Mouse (Mus musculus) embryonic fibroblast, embryonic 13.5 days (primary cell): Measurements from ENCODE around the gene Ephb2. TPM values are rescaled to one million over a fixed set of nuclear protein-coding genes. Genes with fewer than 3 reads are reported as not detected.

Experiments used
- H3K27ac ChIP-seq: 2 replicates; pipeline ENCODE4 v1.5.1; 2012; ENCODE audit warnings: low read length, control low read depth, inconsistent platforms; ENCODE audit not compliant: insufficient read depth
- H3K4me1 ChIP-seq: 2 replicates; pipeline ENCODE4 v1.6.1; 2011; ENCODE audit warnings: low read length; ENCODE audit not compliant: control insufficient read depth, insufficient read depth
- H3K4me3 ChIP-seq: 2 replicates; pipeline ENCODE4 v1.5.1; 2011; ENCODE audit warnings: mild to moderate bottlenecking, control low read depth, low read length; ENCODE audit not compliant: insufficient read depth
- CTCF ChIP-seq: IDR thresholded peaks from 2 replicates; pipeline ENCODE4 v1.5.1; 2011; ENCODE audit warnings: mild to moderate bottlenecking, control low read depth, low read length, moderate library complexity, borderline replicate concordance; ENCODE audit not compliant: insufficient read depth
- POLR2A ChIP-seq: IDR thresholded peaks from 2 replicates; pipeline ENCODE4 v1.6.1; 2011; ENCODE audit warnings: low read depth, mild to moderate bottlenecking, control low read depth, low read length, moderate library complexity
- polyA plus RNA-seq: library from polyadenylated mRNA; stranded (reverse); fragments of >200 nt; gene quantifications from 2 replicates; pipeline ENCODE4 v1.2.4, GENCODE M21; 2011; ENCODE audit warnings: low read depth; ENCODE audit not compliant: missing spikeins, insufficient read length

The Ephb2 gene
- polyA plus RNA-seq, 1 experiment = 44.6 TPM

DNA sequence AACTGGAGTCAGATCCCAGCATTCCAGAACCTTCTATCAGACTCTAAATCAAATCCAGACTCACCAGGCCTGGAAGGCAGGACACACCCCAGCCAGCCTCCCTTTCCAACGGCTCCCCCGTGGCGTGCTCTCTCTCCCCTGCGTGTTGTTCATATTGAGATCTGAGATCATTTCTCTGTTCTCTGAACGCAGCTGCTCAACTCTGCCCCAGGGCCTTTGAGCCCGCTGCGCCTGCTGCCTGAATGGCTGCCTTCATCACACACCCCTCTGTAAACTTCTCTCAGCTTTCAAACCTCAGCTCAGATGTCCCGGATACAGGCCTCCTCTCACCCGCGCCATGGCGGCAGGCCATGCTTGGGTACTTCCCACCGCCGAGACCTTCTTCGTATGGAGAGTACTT, 155.1 kb downstream of the Ephb2 start:
- no peak overlapping the region for H3K4me3 ChIP-seq

DNA sequence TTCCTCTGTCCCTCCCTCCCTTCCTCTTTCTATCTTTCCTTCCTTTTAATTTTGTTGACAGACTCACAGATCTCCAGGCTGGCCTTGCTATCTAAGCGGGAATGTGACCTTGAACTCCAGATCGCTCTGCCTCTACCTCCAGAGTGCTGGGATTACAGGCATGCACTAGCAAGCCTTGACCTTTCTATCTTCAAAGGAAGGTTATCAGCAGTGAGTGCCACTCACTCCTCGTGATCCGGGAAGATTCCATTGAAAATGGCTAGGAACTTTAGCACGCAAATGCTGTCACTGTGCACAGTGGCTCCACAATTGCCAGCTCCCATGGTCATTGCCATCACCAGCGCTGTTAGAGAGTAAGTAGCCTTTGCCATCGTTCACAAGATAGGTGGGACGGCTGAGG, 156.6 kb downstream of the Ephb2 start:
- no peak for TF ChIP-seq CTCF
- no peak for TF ChIP-seq POLR2A
- Histone ChIP-seq H3K4me1 (no peaks in the 10 kb centered on the region), H3K4me3 (no peak overlapping the region), H3K27ac (no peak overlapping the region)

More for the DNA sequence above, 155.1 kb downstream of the Ephb2 start:
- Histone ChIP-seq H3K27ac (no peak overlapping the region), H3K4me1 (no peaks in the 10 kb centered on the region)
- TF ChIP-seq CTCF (no peak), POLR2A (no peak)

DNA sequence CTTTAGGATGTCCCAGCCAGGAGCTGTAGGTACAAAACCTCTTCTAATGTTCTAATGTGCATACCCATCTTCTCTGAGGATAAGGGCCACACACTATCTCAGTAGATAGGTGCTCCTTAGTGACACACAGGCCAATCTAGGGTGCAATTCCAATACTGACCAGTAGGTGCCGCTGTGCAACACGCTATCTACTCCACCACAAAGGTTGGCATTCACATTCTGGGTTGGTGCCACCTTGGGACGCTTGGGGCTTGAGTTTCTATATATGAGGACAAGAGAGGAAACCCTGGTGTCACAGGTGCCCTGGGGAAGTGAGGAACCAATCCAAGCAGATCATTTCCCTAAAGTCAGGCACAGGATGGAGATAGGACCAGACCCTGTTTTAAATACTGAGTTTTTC, 157.3 kb downstream of the Ephb2 start:
- peak; percentile 95 for TF ChIP-seq CTCF
- TF ChIP-seq POLR2A = no peak
- no peak overlapping the region for H3K27ac ChIP-seq
- no peaks in the 10 kb centered on the region for H3K4me1 ChIP-seq
- no peak overlapping the region for H3K4me3 ChIP-seq

DNA sequence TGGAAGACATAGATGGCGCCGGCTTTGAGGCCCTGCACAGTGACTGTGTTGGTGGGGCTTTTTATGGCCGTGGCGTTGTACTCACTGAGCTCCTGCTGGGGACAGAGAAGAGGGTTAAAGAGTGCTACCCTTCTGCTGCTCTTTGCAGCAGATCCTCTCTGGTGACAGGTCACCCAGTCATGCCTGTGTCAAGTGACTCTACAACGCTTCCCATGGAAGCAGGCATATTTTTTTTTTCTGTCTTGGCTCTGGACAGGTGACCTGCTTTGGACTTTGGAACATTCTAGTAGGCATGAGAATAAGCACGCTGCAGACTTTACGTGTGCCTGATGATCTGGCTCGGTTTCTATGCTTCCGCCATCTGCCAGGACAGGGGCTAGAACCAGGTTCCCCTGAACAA, 160.3 kb downstream of the Ephb2 start:
- H3K4me1 ChIP-seq = no peaks in the 10 kb centered on the region
- no peak overlapping the region for H3K4me3 ChIP-seq
- H3K27ac ChIP-seq = no peak overlapping the region
- no peak for TF ChIP-seq CTCF
- TF ChIP-seq POLR2A = no peak

DNA sequence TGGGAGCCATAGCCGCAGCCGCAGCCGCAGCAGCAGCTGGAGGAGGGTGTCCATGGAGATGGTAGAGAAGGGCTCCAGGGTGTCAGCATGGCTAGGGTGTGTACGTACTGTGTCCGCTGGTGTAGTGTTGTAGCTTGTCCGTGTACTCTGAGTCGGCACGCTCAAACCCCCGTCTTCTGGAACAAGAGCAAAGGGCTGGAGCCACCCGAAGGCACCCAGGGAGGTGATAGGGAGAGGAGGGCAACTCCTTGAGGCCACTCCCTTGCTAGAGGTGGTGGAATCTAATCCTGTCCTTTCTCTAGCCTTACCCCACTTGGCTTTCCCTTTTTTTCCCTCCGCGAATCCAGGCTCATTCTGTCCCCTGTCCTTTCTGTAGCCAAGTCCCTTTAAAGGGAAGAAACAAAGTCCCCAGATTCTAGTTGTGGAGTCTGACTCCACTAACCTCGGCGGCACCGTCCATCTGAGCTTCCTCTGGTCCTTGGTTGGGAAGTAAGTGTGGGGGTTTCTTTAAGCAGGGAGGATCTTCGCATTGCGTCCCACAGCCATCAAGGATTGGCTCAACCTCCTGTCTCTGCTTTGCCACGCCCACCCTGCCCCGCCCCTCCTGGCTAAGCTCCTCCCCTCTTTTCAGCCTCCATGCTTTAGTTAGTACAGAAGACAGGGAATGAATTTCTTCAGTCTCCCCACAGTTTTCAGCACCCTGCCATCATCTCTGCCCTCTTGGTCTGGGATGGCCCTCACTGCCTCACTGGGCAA, 163.3 kb downstream of the Ephb2 start:
- Histone ChIP-seq H3K27ac (no peak overlapping the region), H3K4me3 (no peak overlapping the region), H3K4me1 (no peaks in the 10 kb centered on the region)
- TF ChIP-seq CTCF (no peak), POLR2A (no peak)

DNA sequence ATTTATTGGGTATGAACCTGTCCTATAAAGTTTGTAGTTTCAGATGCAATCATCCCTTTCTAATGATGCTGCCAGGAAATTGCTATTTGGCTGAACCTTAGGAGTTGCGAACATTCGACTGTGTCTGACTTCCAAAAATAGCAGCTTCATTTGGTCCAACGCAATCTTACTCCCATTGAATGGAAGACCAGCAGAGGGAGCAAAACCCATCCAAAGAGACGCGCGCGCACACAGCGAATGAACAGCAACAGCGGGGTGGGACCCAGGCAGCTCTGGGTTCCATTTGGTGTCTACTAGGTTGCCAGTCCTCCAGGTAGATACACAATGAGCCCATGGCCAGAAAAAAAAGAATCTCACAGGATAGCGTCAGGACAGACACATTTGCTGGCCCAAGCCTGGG, 168.0 kb downstream of the Ephb2 start:
- Histone ChIP-seq H3K27ac (no peak overlapping the region), H3K4me1 (no peaks in the 10 kb centered on the region), H3K4me3 (no peak overlapping the region)
- TF ChIP-seq CTCF (no peak), POLR2A (no peak)

DNA sequence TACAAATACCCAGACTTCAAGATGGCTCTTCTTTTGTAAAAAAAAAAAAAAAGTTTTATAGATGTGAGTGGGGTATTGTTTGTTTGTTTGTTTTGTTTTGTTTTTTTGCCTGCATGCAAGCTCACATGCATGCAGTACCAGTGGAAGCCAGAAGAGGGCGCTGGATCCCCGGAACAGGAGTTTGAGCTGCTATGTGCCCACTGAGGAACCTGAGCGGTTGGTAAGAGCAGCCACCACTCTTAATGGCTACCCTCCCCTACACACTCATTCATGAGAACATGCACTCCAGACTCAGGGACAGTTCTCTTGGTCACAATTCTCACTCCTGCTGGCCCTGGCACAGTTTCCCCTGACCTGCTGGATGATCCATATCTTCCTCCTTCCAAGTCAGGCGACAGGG, 169.8 kb downstream of the Ephb2 start:
- H3K4me3 ChIP-seq = no peak overlapping the region
- H3K4me1 ChIP-seq = no peaks in the 10 kb centered on the region
- no peak overlapping the region for H3K27ac ChIP-seq
- TF ChIP-seq CTCF (0 out of 2 replicates have a peak, but pooled peaks have one; percentile 6), POLR2A (no peak)

DNA sequence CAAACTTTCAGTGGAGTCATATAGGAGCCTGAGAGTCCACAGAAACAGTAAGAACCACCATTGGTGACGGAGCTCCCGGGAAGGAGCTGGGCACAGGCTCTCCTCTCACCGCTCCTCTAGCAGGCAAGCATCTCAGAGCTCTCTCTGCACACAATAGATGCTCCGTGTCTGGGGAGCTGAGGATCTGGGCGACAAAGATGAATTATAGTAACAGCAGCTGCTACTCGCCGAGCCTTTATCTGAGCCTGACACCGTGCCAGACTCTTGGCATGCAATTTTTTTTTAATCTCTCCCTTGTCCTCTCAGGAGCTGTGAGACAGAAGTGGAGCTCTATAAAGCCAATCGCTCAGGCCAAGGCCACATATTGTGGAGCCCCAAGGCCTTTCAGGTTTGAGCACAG, 170.7 kb downstream of the Ephb2 start:
- TF ChIP-seq CTCF (no peak), POLR2A (no peak)
- Histone ChIP-seq H3K4me3 (no peak overlapping the region), H3K27ac (no peak overlapping the region), H3K4me1 (no peaks in the 10 kb centered on the region)

DNA sequence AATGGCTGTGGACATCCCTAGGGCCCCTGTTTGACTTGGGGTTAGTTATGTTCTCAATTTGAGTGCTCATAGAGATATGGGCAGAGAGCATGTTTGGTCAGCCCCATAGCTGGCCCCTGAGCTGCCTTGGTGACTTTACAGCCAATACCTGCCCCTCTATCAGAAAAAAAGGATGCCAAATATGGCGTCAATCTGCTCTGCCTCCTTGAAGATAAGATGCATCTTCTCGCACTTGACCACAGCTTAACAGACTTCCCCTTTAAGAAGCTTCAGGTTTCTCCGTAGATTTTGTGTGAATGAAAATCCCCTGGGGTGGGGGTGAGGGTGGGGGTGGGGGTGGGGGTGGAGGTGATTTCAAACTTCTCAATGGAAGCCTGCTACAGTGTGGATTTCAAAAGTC, 177.9 kb downstream of the Ephb2 start:
- Histone ChIP-seq H3K27ac (no peak overlapping the region), H3K4me1 (no peaks in the 10 kb centered on the region)
- TF ChIP-seq CTCF (no peak), POLR2A (no peak)

DNA sequence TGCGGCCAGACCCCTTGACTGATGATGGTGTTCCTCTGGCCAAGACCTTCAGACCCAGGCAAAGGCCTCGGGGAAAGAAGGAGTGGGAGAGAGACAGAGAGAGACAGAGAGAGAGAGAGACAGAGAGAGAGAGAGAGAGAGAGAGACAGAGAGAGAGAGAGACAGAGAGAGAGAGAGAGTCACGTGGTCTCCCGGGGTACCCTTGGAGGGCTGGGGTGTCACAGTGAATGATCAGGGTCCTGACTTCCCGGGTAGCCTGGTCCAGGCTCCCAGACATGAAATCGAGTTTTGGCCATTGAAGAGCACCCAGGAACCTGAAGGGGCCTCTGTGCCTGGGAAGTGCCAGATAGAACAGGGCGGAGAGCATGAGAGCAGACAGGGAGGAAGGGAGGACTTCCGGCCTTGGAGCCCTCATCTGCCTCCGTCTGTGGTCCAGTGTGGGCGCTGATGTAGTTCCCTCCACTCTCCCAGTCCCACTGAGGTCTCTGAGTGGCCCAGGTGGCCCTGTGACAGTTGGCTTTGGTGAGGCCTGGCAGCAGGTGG, 182.0 kb downstream of the Ephb2 start:
- Histone ChIP-seq H3K27ac (no peak overlapping the region), H3K4me1 (no peaks in the 10 kb centered on the region), H3K4me3 (no peak overlapping the region)
- TF ChIP-seq POLR2A (no peak), CTCF (no peak)

More for the DNA sequence above, 177.9 kb downstream of the Ephb2 start:
- no peak overlapping the region for H3K4me3 ChIP-seq

DNA sequence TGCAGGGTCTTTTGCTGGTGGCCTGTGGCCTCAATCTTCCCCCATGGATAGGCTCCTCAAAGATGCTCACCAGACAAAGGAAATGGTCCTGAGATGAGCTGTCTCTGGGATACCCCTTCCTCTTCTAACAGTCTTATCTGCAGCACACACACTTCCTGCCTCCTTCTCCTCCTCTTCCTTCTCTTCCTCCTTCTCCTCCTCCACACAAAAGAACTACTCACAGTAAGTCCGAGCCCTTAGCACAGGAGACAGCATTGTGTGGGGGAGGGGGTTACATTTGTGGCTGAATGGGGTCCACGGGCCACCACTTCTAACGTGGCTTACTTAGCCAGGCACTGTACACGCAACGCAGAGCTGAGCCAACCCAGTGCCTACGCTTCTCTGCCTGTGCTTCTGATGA, 182.8 kb downstream of the Ephb2 start:
- Histone ChIP-seq H3K27ac (no peak overlapping the region), H3K4me3 (no peak overlapping the region), H3K4me1 (no peaks in the 10 kb centered on the region)
- TF ChIP-seq POLR2A (no peak), CTCF (no peak)
